Mouse (Mus musculus) T-cell, adult 2 months (primary cell): ENCODE data around the gene Ngfr.

Source experiments
- DNase-seq: peaks from one replicate; pipeline ENCODE4 v3.0.0; 2022; ENCODE audit warnings: low spot score

Ngfr gene

GRCm38 (mm10) chr11:95565327-95565726 lies 22.2 kb downstream of the Ngfr start:
- DNase-seq, result no peak

GRCm38 (mm10) chr11:95563849-95564248 lies 23.7 kb downstream of the Ngfr start:
- no peak for DNase-seq

- no peak for DNase-seq
Measured at GRCm38 (mm10) chr11:95560773-95561172, 26.8 kb downstream of the Ngfr start.

GRCm38 (mm10) chr11:95559761-95560160 lies 27.8 kb downstream of the Ngfr start:
- no peak for DNase-seq

- DNase-seq, result no peak
Measured at GRCm38 (mm10) chr11:95557719-95558118, 29.8 kb downstream of the Ngfr start.

- DNase-seq, result no peak
Measured at GRCm38 (mm10) chr11:95557032-95557431, 30.5 kb downstream of the Ngfr start.

GRCm38 (mm10) chr11:95555279-95555678 lies 32.3 kb downstream of the Ngfr start:
- DNase-seq, result no peak

GRCm38 (mm10) chr11:95550301-95551021 lies 37.1 kb downstream of the Ngfr start:
- no peak for DNase-seq

- no peak for DNase-seq
Measured at GRCm38 (mm10) chr11:95546021-95546782, 41.3 kb downstream of the Ngfr start.

- no peak for DNase-seq
Measured at GRCm38 (mm10) chr11:95544546-95545327, 42.8 kb downstream of the Ngfr start.

- DNase-seq, result no peak
Measured at GRCm38 (mm10) chr11:95540637-95541385, 46.7 kb downstream of the Ngfr start.

- no peak for DNase-seq
Measured at GRCm38 (mm10) chr11:95538378-95539104, 49.0 kb downstream of the Ngfr start.

- DNase-seq, result peak; percentile 53
Measured at GRCm38 (mm10) chr11:95533484-95534160, 53.9 kb downstream of the Ngfr start.

GRCm38 (mm10) chr11:95532353-95533072 lies 55.0 kb downstream of the Ngfr start:
- DNase-seq, result no peak

GRCm38 (mm10) chr11:95528231-95528630 lies 59.3 kb downstream of the Ngfr start:
- no peak for DNase-seq

GRCm38 (mm10) chr11:95527307-95527706 lies 60.2 kb downstream of the Ngfr start:
- no peak for DNase-seq

GRCm38 (mm10) chr11:95521563-95521962 lies 66.0 kb downstream of the Ngfr start:
- peak; percentile 59 for DNase-seq

GRCm38 (mm10) chr11:95520456-95521072 lies 67.0 kb downstream of the Ngfr start:
- peak; percentile 87 for DNase-seq

GRCm38 (mm10) chr11:95519996-95520395 lies 67.5 kb downstream of the Ngfr start:
- no peak for DNase-seq
